Mouse (Mus musculus) left cerebral cortex, postnatal 14 days (tissue): ENCODE data around the gene Sntb2. TPM values are rescaled to one million over a fixed set of nuclear protein-coding genes. Genes with fewer than 3 reads are reported as not detected.
A peak's percentile ranks its signal among the peaks of the same experiment; 100 is the strongest.
"Not testable (repeated sequence)": the region's sequence is repeated elsewhere in the genome, so short reads cannot be mapped to it uniquely, and the experiment has no call there.

Experiments used
- DNase-seq, 2 experiments: peaks; one replicate each; pipeline ENCODE4 v3.0.0; 2021 to 2022; ENCODE audit warnings: low spot score in 2 of 2, mixed read lengths in 1 of 2
- intact Hi-C: fragments of 180-260 bp; cut with DNase I; formaldehyde crosslinking; loops from one replicate; pipeline ENCODE4 v1.15.1; 2025
- total RNA-seq, 2 experiments: library from RNA; stranded (reverse); gene quantifications; 2 replicates each; pipeline ENCODE4 v1.2.3; 2021

The Sntb2 gene
- total RNA-seq, 2 experiments from 2014 or later: 8.1 to 10.7 TPM

GRCm38 (mm10) chr8:106927247-106927646, 8.3 kb upstream of the Sntb2 start:
- DNase-seq: no peak
- intact Hi-C loops: no loop called here

- DNase-seq, intact Hi-C loops: not testable (repeated sequence)
Observed at GRCm38 (mm10) chr8:106928182-106928581, 7.4 kb upstream of the Sntb2 start.

GRCm38 (mm10) chr8:106929155-106929913, 6.2 kb upstream of the Sntb2 start:
- intact Hi-C loops: no loop called here
- no peak for DNase-seq

GRCm38 (mm10) chr8:106929921-106930320, 5.6 kb upstream of the Sntb2 start:
- DNase-seq: no peak
- intact Hi-C loops: no loop called here

- DNase-seq: no peak
- intact Hi-C loops: no loop called here
Observed at GRCm38 (mm10) chr8:106932376-106933065, 3.0 kb upstream of the Sntb2 start.

GRCm38 (mm10) chr8:106933506-106934143, 1.9 kb upstream of the Sntb2 start:
- intact Hi-C loops: no loop called here
- no peak for DNase-seq

- no peak for DNase-seq
- intact Hi-C loops: no loop called here
Observed at GRCm38 (mm10) chr8:106934226-106934977, 1.1 kb upstream of the Sntb2 start.

- intact Hi-C loops: loop anchor here (5.0 kb wide), 2 partner anchors 51 to 66 kb away; no protein-coding TSS in a partner anchor
- DNase-seq: peak in 1 of 2 experiments; percentile 34
Observed at GRCm38 (mm10) chr8:106935899-106936477, 438 bp downstream of the Sntb2 start.

- intact Hi-C loops: loop anchor here (5.0 kb wide), 2 partner anchors 51 to 66 kb away; no protein-coding TSS in a partner anchor
- peak in 1 of 2 experiments; percentile 39 for DNase-seq
Observed at GRCm38 (mm10) chr8:106936478-106937051, 1.0 kb downstream of the Sntb2 start.

- DNase-seq: no peak
- intact Hi-C loops: loop anchor here (5.0 kb wide), 2 partner anchors 50 to 65 kb away; no protein-coding TSS in a partner anchor
Observed at GRCm38 (mm10) chr8:106937081-106937800, 1.7 kb downstream of the Sntb2 start.

- intact Hi-C loops: no loop called here
- DNase-seq: no peak
Observed at GRCm38 (mm10) chr8:106941806-106942205, 6.3 kb downstream of the Sntb2 start.

GRCm38 (mm10) chr8:106943874-106944418, 8.4 kb downstream of the Sntb2 start:
- intact Hi-C loops: no loop called here
- no peak for DNase-seq

- DNase-seq: no peak
- intact Hi-C loops: no loop called here
Observed at GRCm38 (mm10) chr8:106944756-106945155, 9.2 kb downstream of the Sntb2 start.

- intact Hi-C loops: no loop called here
- DNase-seq: no peak
Observed at GRCm38 (mm10) chr8:106948678-106949243, 13.2 kb downstream of the Sntb2 start.

- DNase-seq: no peak
- intact Hi-C loops: no loop called here
Observed at GRCm38 (mm10) chr8:106951707-106952106, 16.2 kb downstream of the Sntb2 start.

- intact Hi-C loops: no loop called here
- DNase-seq: no peak
Observed at GRCm38 (mm10) chr8:106953571-106953970, 18.0 kb downstream of the Sntb2 start.

- no peak for DNase-seq
- intact Hi-C loops: no loop called here
Observed at GRCm38 (mm10) chr8:106957086-106957485, 21.5 kb downstream of the Sntb2 start.

GRCm38 (mm10) chr8:106958212-106958611, 22.7 kb downstream of the Sntb2 start:
- intact Hi-C loops: no loop called here
- DNase-seq: no peak
